Mouse (Mus musculus): ENCODE data around the gene Opn4.

DNA sequence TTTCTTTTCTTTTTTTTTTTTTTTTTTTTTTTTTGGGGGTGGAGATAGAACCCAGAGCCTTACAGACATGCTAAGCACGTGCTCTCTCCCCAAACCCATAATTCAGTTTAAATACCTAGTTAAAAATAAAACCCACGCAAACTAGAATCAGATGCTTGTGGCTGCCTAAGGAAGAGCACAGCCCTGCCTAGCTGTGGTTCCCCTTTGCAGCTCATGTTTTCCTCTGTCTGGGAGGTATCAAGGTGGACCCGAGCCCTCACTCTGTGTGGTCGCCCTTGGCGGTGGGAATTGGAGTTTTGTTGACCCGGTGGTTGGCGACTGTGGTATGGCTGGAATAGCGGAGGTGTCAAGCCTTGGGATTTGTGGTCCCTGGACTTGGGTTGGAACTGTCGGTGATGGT is 41.0 kb downstream of the Opn4 start:
- no peak for TF ChIP-seq CTCF (IDR thresholded peaks at IDR 0.05; ENCODE audit: insufficient read depth, low read depth, low read length)
- no peak for TF ChIP-seq POLR2A (IDR thresholded peaks at IDR 0.05; ENCODE audit: insufficient read depth, low read depth, low read length)
